Mouse (Mus musculus): ENCODE measurements around the gene Mcm2. TPM values are rescaled to one million over a fixed set of nuclear protein-coding genes. Genes with fewer than 3 reads are reported as not detected.

The Mcm2 gene
- polyA plus RNA-seq, 1 experiment from 2014 or later = 39.0 TPM

- ATAC-seq (ENCODE audit: low FRiP score, low TSS enrichment) (no peak), DNase-seq (no peak)
- Histone ChIP-seq H3K4me1 (ENCODE audit: control insufficient read depth, insufficient read depth, low read length) (peaks cover 10% of the 10 kb centered on the region), H3K27ac (replicated peaks; ENCODE audit: low read depth, low read length) (no peak overlapping the region), H3K36me3 (ENCODE audit: control insufficient read depth, insufficient read depth, low read length) (peaks cover 57% of the 10 kb centered on the region), H3K4me3 (replicated peaks; ENCODE audit: low read depth, low read length) (no peak overlapping the region), H3K9ac (replicated peaks; ENCODE audit: low read length) (no peak overlapping the region), H3K27me3 (ENCODE audit: control insufficient read depth, insufficient read depth, low read length) (no peaks in the 10 kb centered on the region), H3K9me3 (ENCODE audit: control insufficient read depth, low read length) (no peaks in the 10 kb centered on the region), H3K4me2 (ENCODE audit: low read length) (no peak overlapping the region)
- WGBS = 84% methylated on average over 26 of the region's 26 CpGs
Measured at GRCm38 (mm10) chr6:88839135-88839970, 59.2 kb downstream of the Mcm2 start.

GRCm38 (mm10) chr6:88838613-88839012 is 60.0 kb downstream of the Mcm2 start:
- H3K27ac ChIP-seq (replicated peaks; ENCODE audit: low read depth, low read length) = no peak overlapping the region
- ATAC-seq (ENCODE audit: low FRiP score, low TSS enrichment) (no peak), DNase-seq (no peak)
- H3K27me3 ChIP-seq (ENCODE audit: control insufficient read depth, insufficient read depth, low read length) = no peaks in the 10 kb centered on the region
- no peak overlapping the region for H3K9ac ChIP-seq (replicated peaks; ENCODE audit: low read length)
- no peak overlapping the region for H3K4me3 ChIP-seq (replicated peaks; ENCODE audit: low read depth, low read length)
- no peaks in the 10 kb centered on the region for H3K9me3 ChIP-seq (ENCODE audit: control insufficient read depth, low read length)
- peaks cover 10% of the 10 kb centered on the region for H3K4me1 ChIP-seq (ENCODE audit: control insufficient read depth, insufficient read depth, low read length)
- no peak overlapping the region for H3K4me2 ChIP-seq (ENCODE audit: low read length)
- WGBS = 89% methylated on average over 10 of the region's 10 CpGs
- H3K36me3 ChIP-seq (ENCODE audit: control insufficient read depth, insufficient read depth, low read length) = peaks cover 54% of the 10 kb centered on the region

DNA sequence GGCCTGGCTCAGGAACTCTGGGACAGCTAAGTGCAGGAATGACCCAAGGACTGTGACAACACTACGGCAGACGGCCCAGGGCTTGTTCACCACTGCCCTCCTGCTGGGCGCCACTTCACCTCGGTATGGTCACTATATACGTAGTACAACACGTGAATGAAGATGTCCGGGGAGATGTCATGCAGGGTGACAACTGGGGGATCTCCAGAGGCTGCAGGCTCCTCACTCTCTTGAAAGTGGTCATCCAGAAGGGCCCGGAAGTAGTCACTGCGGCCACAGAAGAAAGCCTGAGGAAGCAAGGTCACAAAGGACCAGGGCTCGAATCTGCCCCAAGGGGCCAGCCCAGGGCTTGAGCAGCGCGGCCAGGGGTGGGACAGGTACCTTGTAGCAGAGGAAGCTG is 60.6 kb downstream of the Mcm2 start:
- no peak for ATAC-seq (ENCODE audit: low FRiP score, low TSS enrichment)
- Histone ChIP-seq H3K36me3 (ENCODE audit: control insufficient read depth, insufficient read depth, low read length) (peaks cover 52% of the 10 kb centered on the region), H3K9me3 (ENCODE audit: control insufficient read depth, low read length) (no peaks in the 10 kb centered on the region), H3K4me1 (ENCODE audit: control insufficient read depth, insufficient read depth, low read length) (peaks cover 10% of the 10 kb centered on the region), H3K27me3 (ENCODE audit: control insufficient read depth, insufficient read depth, low read length) (no peaks in the 10 kb centered on the region), H3K9ac (replicated peaks; ENCODE audit: low read length) (no peak overlapping the region), H3K27ac (replicated peaks; ENCODE audit: low read depth, low read length) (no peak overlapping the region), H3K4me3 (replicated peaks; ENCODE audit: low read depth, low read length) (no peak overlapping the region), H3K4me2 (ENCODE audit: low read length) (no peak overlapping the region)
- DNase-seq = no peak
- 92% methylated on average over 12 of the region's 12 CpGs for WGBS

- no peaks in the 10 kb centered on the region for H3K9me3 ChIP-seq (ENCODE audit: control insufficient read depth, low read length)
- ATAC-seq (ENCODE audit: low FRiP score, low TSS enrichment) (no peak), DNase-seq (no peak)
- H3K9ac ChIP-seq (replicated peaks; ENCODE audit: low read length) = no peak overlapping the region
- H3K4me1 ChIP-seq (ENCODE audit: control insufficient read depth, insufficient read depth, low read length) = peaks cover 10% of the 10 kb centered on the region
- no peak overlapping the region for H3K4me2 ChIP-seq (ENCODE audit: low read length)
- no peak overlapping the region for H3K27ac ChIP-seq (replicated peaks; ENCODE audit: low read depth, low read length)
- peaks cover 49% of the 10 kb centered on the region for H3K36me3 ChIP-seq (ENCODE audit: control insufficient read depth, insufficient read depth, low read length)
- 89% methylated on average over 28 of the region's 28 CpGs for WGBS
- H3K4me3 ChIP-seq (replicated peaks; ENCODE audit: low read depth, low read length) = no peak overlapping the region
- H3K27me3 ChIP-seq (ENCODE audit: control insufficient read depth, insufficient read depth, low read length) = no peaks in the 10 kb centered on the region
Measured at GRCm38 (mm10) chr6:88836178-88836819, 62.3 kb downstream of the Mcm2 start.

DNA sequence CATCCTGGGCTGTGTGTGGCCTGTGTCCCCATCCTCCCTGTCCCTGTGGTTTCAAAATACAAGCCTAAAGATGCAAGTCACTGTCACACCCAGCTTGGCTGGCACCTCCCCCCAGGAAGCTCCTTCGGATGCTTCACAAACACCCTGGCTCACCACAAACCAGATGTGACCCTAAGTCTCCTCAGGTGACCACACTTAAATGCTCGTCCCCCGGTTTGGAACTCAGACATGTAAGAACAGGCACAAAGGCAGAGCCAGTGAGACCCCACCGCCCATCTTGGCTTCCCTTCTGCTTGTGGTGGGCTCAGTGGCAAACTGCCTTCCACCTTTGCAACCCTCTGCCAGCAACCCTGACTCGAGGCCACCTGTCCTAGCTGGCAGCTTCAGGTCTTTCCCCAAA is 63.5 kb downstream of the Mcm2 start:
- no peak overlapping the region for H3K4me3 ChIP-seq (replicated peaks; ENCODE audit: low read depth, low read length)
- H3K27me3 ChIP-seq (ENCODE audit: control insufficient read depth, insufficient read depth, low read length) = no peaks in the 10 kb centered on the region
- H3K4me2 ChIP-seq (ENCODE audit: low read length) = no peak overlapping the region
- no peak overlapping the region for H3K9ac ChIP-seq (replicated peaks; ENCODE audit: low read length)
- no peak overlapping the region for H3K27ac ChIP-seq (replicated peaks; ENCODE audit: low read depth, low read length)
- ATAC-seq (ENCODE audit: low FRiP score, low TSS enrichment) (no peak), DNase-seq (no peak)
- WGBS = 84% methylated on average over 5 of the region's 5 CpGs
- no peaks in the 10 kb centered on the region for H3K4me1 ChIP-seq (ENCODE audit: control insufficient read depth, insufficient read depth, low read length)
- no peaks in the 10 kb centered on the region for H3K9me3 ChIP-seq (ENCODE audit: control insufficient read depth, low read length)
- peaks cover 49% of the 10 kb centered on the region for H3K36me3 ChIP-seq (ENCODE audit: control insufficient read depth, insufficient read depth, low read length)

Other genes starting within 250 kb of the Mcm2 start
- gene Mgll, start 174.4 kb downstream of the Mcm2 start, polyA plus RNA-seq (2014; fragmentation: Nextera tagmentation; extraction: Ambion mirVana) = 21.5 and 24.7 TPM in 2 replicates
- gene Abtb1, start 56.8 kb downstream of the Mcm2 start, polyA plus RNA-seq (2014; fragmentation: Nextera tagmentation; extraction: Ambion mirVana) = 30.1 and 41.7 TPM in 2 replicates
- 525 and 630 TPM in 2 replicates for gene Podxl2, start 23.7 kb downstream of the Mcm2 start, polyA plus RNA-seq (2014; fragmentation: Nextera tagmentation; extraction: Ambion mirVana)
- 50.0 and 77.0 TPM in 2 replicates for gene Tpra1, start 3.5 kb upstream of the Mcm2 start, polyA plus RNA-seq (2014; fragmentation: Nextera tagmentation; extraction: Ambion mirVana)